Mouse (Mus musculus): ENCODE data around the gene Stmn1. TPM values are rescaled to one million over a fixed set of nuclear protein-coding genes. Genes with fewer than 3 reads are reported as not detected.
"Not testable (repeated sequence)": the region's sequence is repeated elsewhere in the genome, so short reads cannot be mapped to it uniquely, and the experiment has no call there.

Gene Stmn1
- polyA plus RNA-seq, 1 experiment from 2014 or later: 7,624 TPM

DNA sequence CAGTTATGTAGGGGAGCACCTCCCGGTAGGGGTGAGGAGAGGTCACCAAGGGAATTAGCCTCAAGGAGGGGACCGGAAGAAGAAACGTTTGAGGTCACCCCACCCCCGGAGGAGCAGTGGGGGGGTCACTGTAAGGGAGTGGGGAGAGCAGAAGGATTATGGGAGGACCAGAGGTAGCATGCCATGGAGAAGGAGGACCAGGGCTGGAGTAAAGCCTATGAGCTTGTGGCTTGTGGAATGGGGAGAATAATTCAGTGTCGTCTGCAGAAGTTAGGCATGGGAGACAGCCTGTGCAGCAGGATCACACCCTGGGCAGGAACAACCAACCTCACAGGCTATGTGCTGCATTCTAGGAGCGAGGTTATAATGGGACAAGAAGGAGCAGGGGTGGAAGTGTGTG lies 29.1 kb downstream of the Stmn1 start:
- WGBS: 12% methylated on average over 6 of the region's 6 CpGs
- H3K4me1 ChIP-seq (ENCODE audit: control insufficient read depth, insufficient read depth, low read length): peaks cover 2% of the 10 kb centered on the region; the same call in 1 of the 2 replicates
- H3K9ac ChIP-seq (ENCODE audit: low read length): peak overlapping the region; percentile 75

DNA sequence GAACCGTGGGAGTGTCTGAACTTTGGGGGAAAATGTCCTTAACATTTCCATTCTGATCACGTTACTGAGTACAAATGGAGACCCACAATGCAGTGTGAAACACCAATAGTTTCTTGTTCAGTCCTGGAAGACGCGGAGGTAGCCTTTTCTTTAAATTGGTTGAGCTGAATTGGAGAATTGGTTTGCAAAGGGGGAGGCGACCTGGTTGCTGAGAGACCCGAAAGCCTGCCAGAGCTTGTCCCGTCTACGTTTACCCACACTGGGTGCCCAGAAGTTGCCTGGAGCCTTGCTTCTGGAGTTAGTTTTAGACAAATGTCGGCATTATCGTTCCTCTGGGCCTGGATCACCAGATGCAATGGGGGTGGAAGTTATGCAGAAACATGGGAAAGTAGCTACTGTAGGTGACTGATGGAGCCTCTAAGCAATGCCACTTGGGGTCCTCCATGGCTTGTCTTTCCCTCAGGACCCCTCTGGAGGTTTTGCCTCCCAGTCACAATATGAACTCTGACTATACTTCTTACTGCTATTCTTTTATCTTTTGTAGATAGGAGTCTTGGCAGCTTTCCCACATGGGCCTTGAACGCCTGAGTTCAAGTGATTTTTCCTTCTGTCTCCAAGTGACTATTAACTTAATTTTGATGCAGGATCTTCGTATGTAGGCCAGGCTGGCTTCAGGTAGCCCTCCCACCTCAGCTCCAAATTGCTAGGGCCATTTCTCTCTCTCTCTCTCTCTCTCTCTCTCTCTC lies 30.0 kb downstream of the Stmn1 start:
- 51% methylated on average over 12 of the region's 12 CpGs for WGBS
- Histone ChIP-seq H3K4me3 (ENCODE audit: low read depth, low read length) (no peak overlapping the region), H3K4me2 (ENCODE audit: low read length) (peak overlapping the region; percentile 97), H3K4me1 (ENCODE audit: control insufficient read depth, insufficient read depth, low read length) (peaks cover 2% of the 10 kb centered on the region; the same call in 1 of the 2 replicates), H3K9ac (ENCODE audit: low read length) (no peak overlapping the region), H3K27me3 (replicated peaks; ENCODE audit: control insufficient read depth, insufficient read depth, low read length) (no peaks in the 10 kb centered on the region), H3K9me3 (replicated peaks; ENCODE audit: control insufficient read depth, low read length) (no peaks in the 10 kb centered on the region), H3K27ac (ENCODE audit: low read depth, low read length) (no peak overlapping the region; the same call in 1 of the 2 replicates), H3K36me3 (ENCODE audit: control insufficient read depth, insufficient read depth, low read length) (no peaks in the 10 kb centered on the region)
- DNase-seq (ENCODE audit: low spot score) (no peak), ATAC-seq (no peak)

More for the DNA sequence above, 29.1 kb downstream of the Stmn1 start:
- H3K27me3 ChIP-seq (replicated peaks; ENCODE audit: control insufficient read depth, insufficient read depth, low read length): no peaks in the 10 kb centered on the region
- peak overlapping the region; percentile 52 for H3K4me3 ChIP-seq (ENCODE audit: low read depth, low read length)
- no peaks in the 10 kb centered on the region for H3K9me3 ChIP-seq (replicated peaks; ENCODE audit: control insufficient read depth, low read length)
- peak overlapping the region; percentile 30; the same call in 1 of the 2 replicates for H3K27ac ChIP-seq (ENCODE audit: low read depth, low read length)
- H3K4me2 ChIP-seq (ENCODE audit: low read length): peak overlapping the region; percentile 97
- no peaks in the 10 kb centered on the region for H3K36me3 ChIP-seq (ENCODE audit: control insufficient read depth, insufficient read depth, low read length)
- DNase-seq (ENCODE audit: low spot score) (no peak), ATAC-seq (peak; percentile 50)

DNA sequence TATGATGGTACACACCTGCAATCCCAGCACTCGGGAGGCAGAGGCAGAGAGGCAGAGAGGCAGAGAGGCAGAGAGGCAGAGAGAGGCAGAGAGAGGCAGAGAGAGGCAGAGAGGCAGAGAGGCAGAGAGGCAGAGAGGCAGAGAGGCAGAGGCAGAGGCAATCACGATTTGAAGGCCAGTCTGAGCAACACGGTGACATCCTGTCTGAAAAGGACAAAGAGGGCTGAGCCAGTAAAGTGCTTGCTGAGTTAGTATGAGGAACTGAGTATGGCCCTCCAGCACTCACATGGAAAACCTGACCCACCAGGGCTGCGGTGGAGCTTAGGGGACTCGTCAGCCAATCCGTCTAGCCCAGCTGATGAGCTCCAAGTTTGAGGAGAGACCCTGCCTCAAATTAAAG lies 30.9 kb downstream of the Stmn1 start:
- H3K27me3 ChIP-seq (replicated peaks; ENCODE audit: control insufficient read depth, insufficient read depth, low read length); H3K4me3 ChIP-seq (ENCODE audit: low read depth, low read length); H3K36me3 ChIP-seq (ENCODE audit: control insufficient read depth, insufficient read depth, low read length); H3K4me2 ChIP-seq (ENCODE audit: low read length); H3K4me1 ChIP-seq (ENCODE audit: control insufficient read depth, insufficient read depth, low read length); H3K9ac ChIP-seq (ENCODE audit: low read length); H3K9me3 ChIP-seq (replicated peaks; ENCODE audit: control insufficient read depth, low read length); DNase-seq (ENCODE audit: low spot score); ATAC-seq; H3K27ac ChIP-seq (ENCODE audit: low read depth, low read length): not testable (repeated sequence)
- WGBS: 88% methylated on average over 6 of the region's 6 CpGs

DNA sequence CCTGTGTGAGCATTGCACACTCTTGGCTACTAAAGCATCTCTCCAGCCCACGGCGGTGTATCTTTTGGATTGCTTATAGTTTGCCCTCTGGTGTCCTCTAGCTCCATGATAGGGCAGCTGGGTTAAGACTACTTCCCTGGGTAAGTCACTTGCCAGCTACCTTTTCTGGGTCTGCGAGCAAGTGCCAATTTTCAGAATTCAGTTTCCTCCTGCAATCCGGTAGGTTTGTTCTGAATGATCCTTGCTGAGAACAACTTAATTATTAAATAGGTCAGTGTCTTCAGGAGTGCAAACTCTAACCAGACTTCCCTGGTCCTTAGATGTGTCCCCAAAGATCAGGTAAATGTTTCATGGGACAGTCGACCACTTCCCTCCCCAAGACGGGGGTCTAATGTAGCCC lies 33.0 kb downstream of the Stmn1 start:
- Histone ChIP-seq H3K9ac (ENCODE audit: low read length) (no peak overlapping the region), H3K9me3 (replicated peaks; ENCODE audit: control insufficient read depth, low read length) (no peaks in the 10 kb centered on the region), H3K36me3 (ENCODE audit: control insufficient read depth, insufficient read depth, low read length) (no peaks in the 10 kb centered on the region), H3K4me1 (ENCODE audit: control insufficient read depth, insufficient read depth, low read length) (peaks cover 2% of the 10 kb centered on the region; the same call in 1 of the 2 replicates), H3K27me3 (replicated peaks; ENCODE audit: control insufficient read depth, insufficient read depth, low read length) (no peaks in the 10 kb centered on the region), H3K27ac (ENCODE audit: low read depth, low read length) (no peak overlapping the region), H3K4me2 (ENCODE audit: low read length) (no peak overlapping the region), H3K4me3 (ENCODE audit: low read depth, low read length) (no peak overlapping the region)
- 94% methylated on average over 6 of the region's 6 CpGs for WGBS
- DNase-seq (ENCODE audit: low spot score): no peak
- no peak for ATAC-seq

DNA sequence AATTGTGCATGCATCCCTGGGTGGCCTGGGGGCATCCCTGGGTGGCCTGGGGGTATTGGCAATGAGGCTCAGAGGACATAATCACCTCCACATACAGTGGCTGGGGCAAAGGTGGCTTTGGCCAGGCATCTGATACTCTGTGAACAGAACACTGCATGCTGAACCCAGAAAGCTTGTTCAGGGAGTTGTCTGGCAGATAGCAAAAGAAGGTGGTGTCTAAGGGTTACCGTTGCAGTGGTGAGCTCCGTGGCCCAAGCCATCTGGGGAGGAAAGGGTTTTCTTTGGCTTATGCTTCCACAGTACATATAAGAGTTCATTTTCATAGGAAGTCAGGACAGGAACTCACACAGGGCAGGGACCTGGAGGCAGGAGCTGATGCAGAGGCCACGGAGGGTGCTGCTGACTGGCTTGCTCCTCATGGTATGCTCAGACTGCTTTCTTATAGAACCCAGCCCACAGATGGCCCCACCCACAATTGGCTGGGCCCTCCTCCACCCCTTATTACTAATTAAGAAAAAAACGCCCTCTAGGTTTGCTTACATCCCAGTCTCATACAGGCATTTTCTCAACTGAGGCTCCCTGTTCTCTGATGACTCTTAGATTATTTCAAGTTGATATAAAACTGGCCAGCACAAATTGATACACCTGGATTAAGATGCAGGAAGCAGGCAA lies 35.7 kb downstream of the Stmn1 start:
- Histone ChIP-seq H3K4me3 (ENCODE audit: low read depth, low read length) (no peak overlapping the region), H3K27ac (ENCODE audit: low read depth, low read length) (no peak overlapping the region), H3K4me1 (ENCODE audit: control insufficient read depth, insufficient read depth, low read length) (no peaks in the 10 kb centered on the region), H3K36me3 (ENCODE audit: control insufficient read depth, insufficient read depth, low read length) (no peaks in the 10 kb centered on the region), H3K9ac (ENCODE audit: low read length) (no peak overlapping the region), H3K9me3 (replicated peaks; ENCODE audit: control insufficient read depth, low read length) (no peaks in the 10 kb centered on the region), H3K4me2 (ENCODE audit: low read length) (no peak overlapping the region), H3K27me3 (replicated peaks; ENCODE audit: control insufficient read depth, insufficient read depth, low read length) (no peaks in the 10 kb centered on the region)
- ATAC-seq (no peak), DNase-seq (ENCODE audit: low spot score) (no peak)
- WGBS: 83% methylated on average over 4 of the region's 4 CpGs

DNA sequence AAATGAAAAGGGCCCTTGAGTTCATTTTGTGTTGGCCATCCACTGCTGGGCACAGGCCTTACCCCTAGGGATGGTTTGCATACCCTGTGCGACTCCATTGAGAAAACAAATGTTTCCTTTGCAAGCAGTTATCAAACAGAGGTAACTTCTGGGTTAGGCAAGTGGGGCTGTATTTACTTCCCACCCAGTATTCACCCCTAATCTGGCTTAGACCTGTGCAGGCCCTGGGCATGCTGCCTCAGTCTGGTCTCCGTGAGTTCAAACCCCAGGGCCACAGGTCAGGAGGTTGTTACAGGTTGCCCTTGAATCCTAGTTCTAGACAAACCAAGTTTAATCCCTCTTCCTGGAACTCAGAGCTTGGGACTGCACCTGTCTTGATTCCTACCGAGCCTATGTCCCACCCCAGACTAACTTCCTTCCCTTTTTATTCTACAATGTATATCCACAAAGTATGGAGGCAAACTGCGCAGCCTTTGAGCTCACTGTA lies 37.2 kb downstream of the Stmn1 start:
- WGBS: 92% methylated on average over 4 of the region's 4 CpGs
- Histone ChIP-seq H3K27ac (ENCODE audit: low read depth, low read length) (no peak overlapping the region), H3K9me3 (replicated peaks; ENCODE audit: control insufficient read depth, low read length) (no peaks in the 10 kb centered on the region), H3K9ac (ENCODE audit: low read length) (no peak overlapping the region), H3K36me3 (ENCODE audit: control insufficient read depth, insufficient read depth, low read length) (no peaks in the 10 kb centered on the region), H3K4me2 (ENCODE audit: low read length) (no peak overlapping the region), H3K27me3 (replicated peaks; ENCODE audit: control insufficient read depth, insufficient read depth, low read length) (no peaks in the 10 kb centered on the region), H3K4me1 (ENCODE audit: control insufficient read depth, insufficient read depth, low read length) (no peaks in the 10 kb centered on the region), H3K4me3 (ENCODE audit: low read depth, low read length) (no peak overlapping the region)
- DNase-seq (ENCODE audit: low spot score) (no peak), ATAC-seq (no peak)

DNA sequence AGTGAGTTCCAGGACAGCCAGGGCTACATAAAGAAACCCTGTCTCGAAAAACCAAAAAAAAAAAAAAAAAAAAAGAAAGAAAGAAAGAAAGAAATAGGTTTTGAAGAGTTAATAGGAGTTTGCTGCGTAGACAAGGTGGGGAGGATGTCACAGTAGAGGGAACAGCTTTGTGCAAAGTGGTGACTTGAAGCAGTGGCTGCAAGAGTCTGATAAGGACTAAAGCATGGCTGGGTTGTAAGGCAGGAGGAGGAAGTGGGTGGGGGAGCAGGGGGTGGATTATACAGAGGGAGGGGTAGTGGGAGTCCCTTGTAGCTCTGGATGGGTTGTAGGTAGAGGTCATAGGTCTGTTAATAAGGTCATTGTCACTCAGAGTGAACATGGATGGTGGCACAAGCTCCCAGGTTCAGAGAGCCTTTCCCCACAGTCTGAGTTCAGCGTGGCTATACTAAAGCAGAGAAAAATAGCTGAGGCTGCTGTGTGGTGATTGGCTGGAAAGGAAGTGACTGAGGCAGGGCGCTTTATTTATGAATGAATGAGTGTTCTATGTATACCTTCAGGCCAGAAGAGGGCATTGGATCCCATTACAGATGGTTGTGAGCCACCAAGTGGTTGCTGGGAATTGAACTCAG lies 38.0 kb downstream of the Stmn1 start:
- no peak overlapping the region for H3K4me2 ChIP-seq (ENCODE audit: low read length)
- peaks cover under 1% of the 10 kb centered on the region for H3K4me1 ChIP-seq (ENCODE audit: control insufficient read depth, insufficient read depth, low read length)
- no peak overlapping the region for H3K27ac ChIP-seq (ENCODE audit: low read depth, low read length)
- H3K4me3 ChIP-seq (ENCODE audit: low read depth, low read length): no peak overlapping the region
- H3K9me3 ChIP-seq (replicated peaks; ENCODE audit: control insufficient read depth, low read length): no peaks in the 10 kb centered on the region
- no peaks in the 10 kb centered on the region for H3K36me3 ChIP-seq (ENCODE audit: control insufficient read depth, insufficient read depth, low read length)
- DNase-seq (ENCODE audit: low spot score): no peak
- WGBS: 78% methylated on average over 3 of the region's 4 CpGs
- H3K9ac ChIP-seq (ENCODE audit: low read length): no peak overlapping the region
- H3K27me3 ChIP-seq (replicated peaks; ENCODE audit: control insufficient read depth, insufficient read depth, low read length): no peaks in the 10 kb centered on the region
- no peak for ATAC-seq

DNA sequence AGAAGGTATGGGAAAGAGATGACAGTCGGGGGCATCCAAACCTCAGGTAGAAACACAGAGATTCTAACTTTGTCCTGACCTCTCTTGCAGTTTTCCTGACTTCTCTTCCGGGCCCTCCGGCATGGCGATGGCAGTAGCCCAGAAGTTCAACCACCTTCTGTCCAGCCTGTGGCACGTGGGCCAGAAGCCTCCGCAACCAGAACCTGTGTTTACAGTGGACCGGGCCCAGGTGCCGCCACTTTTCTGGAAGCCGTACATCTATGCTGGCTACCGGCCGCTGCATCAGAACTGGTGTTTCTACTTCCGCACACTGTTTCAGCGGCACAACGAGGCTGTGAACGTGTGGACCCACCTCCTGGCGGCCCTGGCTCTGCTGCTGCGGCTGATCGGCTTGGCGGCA lies 38.6 kb downstream of the Stmn1 start:
- no peak for ATAC-seq
- no peak overlapping the region for H3K9ac ChIP-seq (ENCODE audit: low read length)
- no peak for DNase-seq (ENCODE audit: low spot score)
- H3K4me1 ChIP-seq (ENCODE audit: control insufficient read depth, insufficient read depth, low read length): peaks cover 6% of the 10 kb centered on the region
- H3K9me3 ChIP-seq (replicated peaks; ENCODE audit: control insufficient read depth, low read length): no peaks in the 10 kb centered on the region
- H3K27me3 ChIP-seq (replicated peaks; ENCODE audit: control insufficient read depth, insufficient read depth, low read length): no peaks in the 10 kb centered on the region
- 87% methylated on average over 19 of the region's 19 CpGs for WGBS
- no peak overlapping the region for H3K27ac ChIP-seq (ENCODE audit: low read depth, low read length)
- no peaks in the 10 kb centered on the region for H3K36me3 ChIP-seq (ENCODE audit: control insufficient read depth, insufficient read depth, low read length)
- H3K4me3 ChIP-seq (ENCODE audit: low read depth, low read length): no peak overlapping the region
- H3K4me2 ChIP-seq (ENCODE audit: low read length): no peak overlapping the region

Data from forebrain, embryonic 14.5 days (tissue).